Mouse (Mus musculus): ENCODE results near the gene Akt1s1.
"Not testable (repeated sequence)": the region's sequence is repeated elsewhere in the genome, so short reads cannot be mapped to it uniquely, and the experiment has no call there.

The Akt1s1 gene

DNA sequence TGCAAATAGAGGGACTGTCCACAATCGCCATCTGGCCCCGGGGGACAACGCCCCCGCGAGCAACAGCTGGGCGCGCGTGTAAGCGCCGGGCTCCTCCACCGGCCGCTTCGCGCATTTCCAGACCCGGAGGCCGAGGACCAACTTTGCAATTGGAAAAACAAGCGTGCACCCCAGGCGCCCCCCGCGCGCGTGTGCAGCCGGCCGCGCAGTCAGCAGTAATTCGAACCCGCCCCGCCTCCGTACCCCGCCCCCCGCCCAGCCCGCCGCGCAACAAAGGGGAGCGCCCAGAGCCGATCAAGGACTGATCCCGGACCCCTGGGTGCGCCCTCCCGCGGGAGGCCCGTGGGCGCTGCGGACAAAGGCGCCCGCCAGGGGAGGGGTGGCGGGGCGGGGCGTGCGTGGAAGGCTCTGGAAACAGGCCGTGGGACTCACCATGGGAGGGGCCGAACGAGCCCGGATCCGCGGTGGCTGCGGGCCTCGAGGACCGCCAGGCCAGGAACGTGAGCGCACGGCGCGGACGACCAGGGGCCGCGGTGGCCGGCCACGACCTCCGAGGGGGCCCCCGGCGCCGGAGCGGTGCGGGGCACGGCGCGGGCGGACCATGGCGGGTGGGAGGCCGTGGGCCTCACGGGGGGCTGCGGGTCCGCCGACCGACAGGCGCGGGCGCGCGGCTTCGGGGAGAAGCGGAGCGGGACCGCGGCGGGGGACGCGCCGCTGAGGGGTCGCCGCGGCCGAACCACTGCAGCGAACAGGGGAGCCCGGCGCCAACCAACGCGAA, 20.3 kb downstream of the Akt1s1 start:
- DNase-seq (ENCODE audit: low spot score in 2 of 2): peak; percentile 47 to 77

DNA sequence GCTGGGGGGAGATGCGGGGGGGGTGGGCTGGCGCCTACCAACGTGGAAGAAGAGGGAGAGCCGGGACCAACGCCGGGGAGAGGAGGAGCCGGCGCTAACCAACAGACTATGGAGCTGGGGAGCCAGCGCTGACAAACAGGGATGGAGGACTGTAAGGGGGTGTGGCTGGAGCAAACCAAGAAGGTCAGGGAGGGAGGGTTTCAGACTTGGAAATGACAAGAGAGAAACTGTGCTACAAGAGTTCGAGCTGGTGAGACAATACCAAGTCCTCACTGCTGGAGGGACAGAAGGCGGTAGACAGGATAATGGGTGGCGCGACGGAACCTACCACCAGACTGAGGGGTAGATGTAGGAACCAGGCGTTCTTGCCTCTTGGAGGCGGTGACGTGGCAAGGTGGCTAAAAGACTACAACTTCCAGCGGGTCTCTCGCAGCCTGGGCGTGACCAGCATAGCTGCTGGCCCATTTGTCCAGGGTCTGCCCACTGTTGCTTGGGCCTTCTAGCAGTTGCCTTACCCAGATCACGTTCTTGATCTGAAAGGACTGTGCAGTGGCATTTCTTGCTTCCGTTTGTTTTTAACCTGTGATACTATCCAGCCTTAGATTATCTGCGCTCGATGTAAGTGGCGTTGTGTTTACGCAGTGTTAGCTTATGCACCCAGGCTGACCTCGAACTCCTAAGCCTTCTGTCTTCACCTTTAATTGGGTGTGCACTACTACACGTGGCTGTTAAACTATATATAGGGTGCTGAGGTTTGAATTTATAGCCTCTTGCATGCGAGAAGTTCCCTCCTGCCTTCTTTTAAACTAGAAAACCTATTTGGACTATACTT, 21.1 kb downstream of the Akt1s1 start, which contains the start of gene Ptov1:
Gene Ptov1, minus strand, starts transcription at position 92 of the 832 bp plus-strand sequence.
- peak; percentile 77 to 84 for DNase-seq (ENCODE audit: low spot score in 2 of 2)

- no peak for DNase-seq (ENCODE audit: low spot score in 2 of 2)
These were observed 21.8 kb downstream of the Akt1s1 start for GRCm38 (mm10) chr7:44870614-44871013.

GRCm38 (mm10) chr7:44871181-44871580, 22.4 kb downstream of the Akt1s1 start:
- no peak for DNase-seq (ENCODE audit: low spot score in 2 of 2)

DNA sequence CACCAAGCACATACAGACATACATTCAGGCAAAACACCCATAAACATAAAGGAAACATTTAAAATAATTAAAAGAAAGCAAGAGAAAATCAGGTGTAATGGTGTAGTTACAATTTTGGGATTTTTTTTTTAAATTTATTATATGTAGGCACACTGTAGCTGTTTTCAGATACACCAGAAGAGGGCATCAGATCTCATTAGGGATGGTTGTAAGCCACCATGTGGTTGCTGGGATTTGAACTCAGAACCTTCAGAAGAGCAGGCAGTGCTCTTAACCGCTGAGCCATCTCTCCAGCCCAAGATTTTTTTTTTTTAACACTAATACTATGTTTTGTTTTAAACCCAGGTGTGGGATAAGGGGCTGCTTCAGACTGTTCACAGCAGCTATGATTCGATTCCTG, 23.0 kb downstream of the Akt1s1 start:
- not testable (repeated sequence) for DNase-seq (ENCODE audit: low spot score in 2 of 2)

- DNase-seq (ENCODE audit: low spot score in 2 of 2): no peak
These were observed 29.0 kb downstream of the Akt1s1 start for GRCm38 (mm10) chr7:44877833-44878232.

- no peak for DNase-seq (ENCODE audit: low spot score in 2 of 2)
These were observed 34.2 kb downstream of the Akt1s1 start for GRCm38 (mm10) chr7:44883036-44883435.

GRCm38 (mm10) chr7:44884637-44885036, 35.8 kb downstream of the Akt1s1 start:
- DNase-seq (ENCODE audit: low spot score in 2 of 2): no peak

DNA sequence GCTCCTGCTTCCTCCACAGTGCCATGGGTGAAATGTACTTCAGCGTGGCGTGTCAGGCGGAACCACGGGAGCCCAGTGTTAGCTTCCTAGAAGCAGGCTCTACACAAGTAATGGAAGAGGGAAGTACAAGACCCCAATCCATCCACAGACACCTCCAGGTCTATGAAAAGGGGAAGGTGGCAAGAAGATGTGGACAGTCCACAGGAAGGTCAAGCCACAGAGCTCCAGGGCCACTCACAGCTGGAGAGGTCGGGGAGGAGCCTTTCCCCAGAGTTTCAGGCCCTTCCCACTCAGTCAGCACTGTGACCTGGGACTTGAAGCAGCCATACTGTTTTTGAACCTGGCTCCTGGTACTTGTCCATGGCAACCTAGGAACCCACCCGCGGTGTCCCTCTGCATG, 38.2 kb downstream of the Akt1s1 start:
- DNase-seq (ENCODE audit: low spot score in 2 of 2): no peak

DNA sequence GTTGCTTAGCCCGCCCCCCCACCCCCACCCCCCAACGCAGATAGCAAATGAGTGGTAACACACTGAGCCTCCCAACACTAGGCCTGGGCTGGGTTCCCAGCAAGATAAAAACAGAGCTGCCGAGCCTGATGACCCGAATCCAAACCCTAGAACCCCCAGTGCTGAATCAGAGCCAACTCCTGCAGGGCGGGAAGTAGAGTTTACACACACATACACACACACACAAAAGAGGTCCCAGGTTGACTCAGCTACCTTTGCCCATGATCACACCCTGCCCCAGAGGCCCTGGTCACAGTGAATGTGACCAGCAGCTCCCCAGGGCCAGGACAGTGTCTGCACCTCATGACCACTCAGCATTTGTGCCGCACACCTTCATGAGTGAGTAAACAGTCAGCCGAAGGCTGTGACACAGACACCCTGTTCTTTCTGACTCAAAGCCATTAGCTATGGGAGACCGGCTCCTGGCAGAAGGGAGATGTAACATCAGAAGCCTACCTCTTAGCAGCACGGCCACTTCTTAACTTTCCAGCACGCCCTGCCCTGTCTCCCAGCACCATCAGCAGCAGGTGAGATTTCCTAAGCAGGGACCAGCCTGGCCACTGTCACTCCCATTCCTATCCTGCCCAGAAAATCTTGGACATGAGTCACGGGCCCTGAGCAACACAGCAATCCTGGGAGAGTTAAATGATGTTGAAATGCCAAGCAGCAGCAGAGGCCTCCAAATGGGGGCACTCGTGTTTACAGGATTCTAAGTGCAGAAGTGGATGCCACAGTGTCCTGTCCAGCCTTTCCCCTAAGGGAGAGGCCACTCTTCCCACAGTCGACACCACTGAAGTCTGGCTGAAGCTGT, 39.7 kb downstream of the Akt1s1 start:
- no peak for DNase-seq (ENCODE audit: low spot score in 2 of 2)

- no peak for DNase-seq (ENCODE audit: low spot score in 2 of 2)
These were observed 41.4 kb downstream of the Akt1s1 start for GRCm38 (mm10) chr7:44890180-44890579.

DNA sequence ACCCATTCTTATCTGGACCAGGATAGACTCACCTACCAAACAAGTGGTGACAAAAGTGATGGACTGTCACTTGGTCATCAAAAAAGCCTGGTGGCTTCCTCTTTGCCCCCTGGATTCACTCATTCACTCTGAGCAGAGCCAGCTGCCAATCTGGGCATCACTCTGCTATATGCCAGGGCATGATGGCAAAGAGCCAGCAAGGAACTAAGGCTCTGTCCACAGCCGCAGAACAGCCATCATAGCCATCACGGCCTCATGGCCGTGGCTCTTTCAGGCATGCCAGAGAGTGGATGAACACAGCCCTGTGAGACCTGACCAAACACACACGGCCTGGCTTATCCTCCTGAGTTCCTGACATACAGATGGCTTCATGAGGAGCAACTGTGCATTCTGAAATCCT, 41.9 kb downstream of the Akt1s1 start:
- no peak for DNase-seq (ENCODE audit: low spot score in 2 of 2)

GRCm38 (mm10) chr7:44891611-44892010, 42.8 kb downstream of the Akt1s1 start:
- DNase-seq (ENCODE audit: low spot score in 2 of 2): no peak

GRCm38 (mm10) chr7:44892276-44892921, 43.6 kb downstream of the Akt1s1 start, which contains the start of gene Med25:
Gene Med25, minus strand, starts transcription at chr7:44892712.
- peak; percentile 85 to 93 for DNase-seq (ENCODE audit: low spot score in 2 of 2)

DNA sequence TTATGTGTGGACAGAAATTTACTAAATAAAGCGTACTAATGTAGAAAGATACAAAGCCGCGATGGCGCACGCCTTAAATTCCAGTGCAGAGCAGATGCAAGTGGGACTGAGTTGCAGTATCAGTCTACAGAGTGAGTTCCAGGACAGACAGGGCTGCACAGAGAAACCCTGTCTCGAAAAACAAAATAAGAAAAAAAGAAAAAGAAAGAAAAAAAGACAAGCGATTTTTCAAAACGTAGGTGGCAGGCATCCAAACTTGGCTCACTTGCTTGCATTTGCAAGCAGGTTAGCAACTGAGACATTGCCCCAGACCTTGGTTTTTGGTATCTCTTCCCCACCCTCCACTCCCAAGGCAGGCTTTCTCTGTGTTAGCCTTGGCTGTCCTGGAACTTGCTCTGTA, 44.4 kb downstream of the Akt1s1 start:
- no peak for DNase-seq (ENCODE audit: low spot score in 2 of 2)

DNA sequence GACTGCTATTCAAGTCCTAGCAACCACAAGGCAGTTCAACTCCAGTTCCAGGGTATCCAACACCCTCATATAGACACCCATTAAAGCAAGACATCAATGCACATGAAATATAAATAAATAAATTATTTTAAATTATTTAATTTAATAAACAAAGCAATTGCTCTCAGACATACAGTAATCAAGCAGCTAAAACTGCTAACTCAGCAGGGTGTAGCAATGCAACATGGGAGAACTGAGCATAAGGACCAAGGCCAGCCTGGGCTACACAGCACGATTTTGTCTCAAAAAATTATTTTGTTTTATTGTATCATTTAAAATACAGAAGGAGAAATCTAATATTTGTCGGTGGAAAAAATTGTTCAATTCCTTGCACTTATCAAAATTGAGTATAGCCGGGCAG, 45.4 kb downstream of the Akt1s1 start:
- DNase-seq (ENCODE audit: low spot score in 2 of 2): no peak

- DNase-seq (ENCODE audit: low spot score in 2 of 2): no peak
These were observed 46.4 kb downstream of the Akt1s1 start for GRCm38 (mm10) chr7:44895206-44895592.

DNA sequence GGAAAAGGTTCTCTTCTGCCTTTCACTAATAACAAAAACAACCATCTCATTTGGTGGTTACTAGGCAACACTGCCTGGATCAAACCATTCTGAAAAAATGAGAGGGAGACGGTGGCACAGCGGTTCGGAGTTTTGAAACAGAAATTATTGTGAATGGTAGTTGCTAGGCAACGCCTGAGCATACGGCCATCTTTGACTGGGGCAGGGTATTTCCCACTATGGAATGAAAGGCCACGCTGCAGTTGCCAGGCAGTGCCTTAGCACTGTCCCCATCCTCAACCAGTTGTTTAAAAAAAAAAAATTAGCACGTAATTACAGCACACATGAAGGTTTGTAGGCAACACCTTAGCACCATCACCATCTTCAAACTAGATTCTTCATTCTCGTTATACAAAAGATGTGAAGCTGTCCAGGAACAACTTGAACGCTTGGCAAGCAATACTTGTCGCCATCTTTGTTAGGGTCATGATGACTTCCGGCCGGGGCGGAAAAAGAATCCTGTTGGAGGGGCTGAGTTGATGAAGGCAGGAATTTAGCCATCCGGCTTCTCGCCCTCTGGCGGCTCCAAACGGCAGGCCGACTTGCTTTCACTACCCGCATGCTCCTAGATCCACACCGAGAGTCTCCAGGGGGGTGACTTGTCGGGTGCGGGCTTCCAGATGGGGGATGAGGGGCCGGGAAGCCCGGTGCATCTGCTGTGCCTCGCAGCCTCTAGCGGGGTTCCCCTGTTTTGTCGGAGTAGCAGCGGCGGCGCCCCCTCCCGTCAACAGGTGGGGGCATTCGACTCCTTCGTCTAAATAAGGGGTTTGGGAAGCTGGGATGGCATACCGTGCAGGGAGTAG, 47.0 kb downstream of the Akt1s1 start, which contains the start of gene Fuz:
Gene Fuz, plus strand, starts transcription at position 487 of the 842 bp plus-strand sequence.
- peak; percentile 79 to 87 for DNase-seq (ENCODE audit: low spot score in 2 of 2)

DNA sequence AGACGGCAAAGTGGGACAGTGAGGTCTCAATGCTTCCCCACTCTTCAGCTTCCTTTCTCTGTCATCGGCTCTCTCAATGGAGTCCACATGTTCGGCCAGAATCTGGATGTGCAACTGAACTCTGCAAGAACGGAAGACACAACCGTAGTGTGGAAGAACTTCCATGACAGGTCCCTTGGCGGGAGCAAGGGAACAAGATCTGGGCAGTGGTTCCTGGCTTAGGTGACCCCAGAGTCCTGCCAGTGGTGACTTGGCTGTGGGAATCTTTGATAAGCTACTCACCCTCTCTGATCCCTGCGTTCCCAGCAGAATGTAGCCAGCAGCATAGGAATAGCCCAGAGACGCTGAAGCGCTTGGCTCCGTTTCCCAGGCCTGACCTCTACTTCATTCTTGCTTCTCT, 47.7 kb downstream of the Akt1s1 start:
- no peak for DNase-seq (ENCODE audit: low spot score in 2 of 2)

DNA sequence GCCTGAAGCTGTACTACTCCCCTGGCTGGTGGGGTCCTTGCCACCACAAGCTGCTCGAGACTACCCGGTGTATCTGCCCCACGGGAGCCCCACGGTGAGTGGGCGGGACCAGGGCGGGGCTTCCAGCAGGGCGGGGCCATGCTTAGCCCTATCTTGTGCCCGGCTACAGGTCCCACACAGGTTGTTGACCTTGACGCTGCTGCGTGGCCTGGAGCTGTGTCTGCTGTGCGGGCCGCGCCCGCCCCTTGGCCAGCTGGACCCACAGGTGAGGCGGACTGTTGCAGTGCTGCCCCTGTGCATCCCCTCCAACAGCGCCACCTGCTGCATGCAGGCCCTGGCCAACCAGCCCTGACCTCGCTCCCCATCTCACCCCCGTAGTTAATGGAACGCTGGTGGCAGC, 49.8 kb downstream of the Akt1s1 start:
- DNase-seq (ENCODE audit: low spot score in 2 of 2): peak in 1 of 2 experiments; percentile 54

All from spleen, postnatal 4 days (tissue).